8 mouse cellular contexts compared by ENCODE assay signal in genomic region chr10:42502349-42503111, GRCm38 (mm10). TPM values are rescaled to one million over a fixed set of nuclear protein-coding genes. Genes with fewer than 3 reads are reported as not detected.
A peak's percentile ranks its signal among the peaks of the same experiment; 100 is the strongest.
DNase-seq lines count a peak whose midpoint lies in the region; ATAC-seq and TF ChIP-seq lines count a peak whose summit lies in the region.

No protein-coding gene starts in this region.

- no peak for TF ChIP-seq CTCF in brain, embryonic 14.5 days (IDR thresholded peaks at IDR 0.05; ENCODE audit: borderline replicate concordance, extremely low read depth, insufficient read depth, insufficient read length)
- TF ChIP-seq CTCF in forebrain, postnatal 0 days (IDR thresholded peaks at IDR 0.05; ENCODE audit: low read depth): no peak

- H3K4me3 ChIP-seq in forebrain, postnatal 0 days (ENCODE audit: low read depth, low read length): peak overlapping the region; percentile 96
- H3K4me3 ChIP-seq in hindbrain, embryonic 16.5 days (ENCODE audit: low read length): peak overlapping the region; percentile 72

- peak overlapping the region; percentile 93 for H3K9ac ChIP-seq in forebrain, postnatal 0 days
- H3K9ac ChIP-seq in hindbrain, embryonic 16.5 days (ENCODE audit: low read depth, low read length): peak overlapping the region; percentile 79

- H3K9me3 ChIP-seq in forebrain, postnatal 0 days (ENCODE audit: low read length): no peaks in the 10 kb centered on the region
- no peaks in the 10 kb centered on the region for H3K9me3 ChIP-seq in hindbrain, embryonic 16.5 days (ENCODE audit: control insufficient read depth, low read length)

- H3K36me3 ChIP-seq in forebrain, postnatal 0 days (ENCODE audit: insufficient read depth): no peaks in the 10 kb centered on the region
- H3K36me3 ChIP-seq in hindbrain, embryonic 16.5 days (ENCODE audit: control insufficient read depth, insufficient read depth, low read length): no peaks in the 10 kb centered on the region

- peak; percentile 78 for DNase-seq in cerebellum, adult 11-12 months
- DNase-seq in cerebellum, adult 8-10 months: no peak
- DNase-seq in brain, embryonic 14.5 days (ENCODE audit: low read depth): peak; percentile 86
- DNase-seq in forebrain, postnatal 0 days: peak; percentile 71
- DNase-seq in left cerebral cortex, postnatal 14 days (ENCODE audit: low spot score in 2 of 2): peak; percentile 57 to 67
- DNase-seq in spleen, adult 12 weeks (ENCODE audit: low spot score): peak; percentile 64

- no peaks in the 10 kb centered on the region for H3K4me1 ChIP-seq in forebrain, postnatal 0 days (ENCODE audit: insufficient read depth)
- peaks cover 7% of the 10 kb centered on the region for H3K4me1 ChIP-seq in hindbrain, embryonic 16.5 days (ENCODE audit: control insufficient read depth, insufficient read depth, low read depth, low read length)

- TF ChIP-seq POLR2A in brain, embryonic 14.5 days (IDR thresholded peaks at IDR 0.05; ENCODE audit: borderline replicate concordance, extremely low read depth, insufficient read depth, insufficient read length, poor library complexity, severe bottlenecking): no peak

- H3K27ac ChIP-seq in forebrain, postnatal 0 days (ENCODE audit: low read depth, low read length): peak overlapping the region; percentile 99
- H3K27ac ChIP-seq in hindbrain, embryonic 16.5 days (ENCODE audit: low read depth, low read length): peak overlapping the region; percentile 98

- peak; percentile 27 for ATAC-seq in forebrain, postnatal 0 days
- ATAC-seq in hindbrain, embryonic 16.5 days: peak; percentile 43
- ATAC-seq in megakaryocyte progenitor cell, adult 5-6 weeks (replicated peaks; ENCODE audit: poor library complexity): peak; percentile 21

- intact Hi-C loops in left cerebral cortex, postnatal 14 days (cut with DNase I): no loop called here

- WGBS in forebrain, postnatal 0 days: 2% methylated on average over 54 of the region's 55 CpGs
- under 1% methylated on average over 52 of the region's 55 CpGs for WGBS in hindbrain, embryonic 16.5 days

- H3K4me2 ChIP-seq in forebrain, postnatal 0 days (ENCODE audit: low read depth): peak overlapping the region; percentile 56
- peak overlapping the region; percentile 83 for H3K4me2 ChIP-seq in hindbrain, embryonic 16.5 days (ENCODE audit: low read length)

- no peaks in the 10 kb centered on the region for H3K27me3 ChIP-seq in forebrain, postnatal 0 days (ENCODE audit: insufficient read depth, low read length)
- no peaks in the 10 kb centered on the region for H3K27me3 ChIP-seq in hindbrain, embryonic 16.5 days (replicated peaks; ENCODE audit: control insufficient read depth, insufficient read depth, low read length)

RNA-seq across cellular contexts. Expression of gene Snx3, which starts 0.7 kb away (rescaled TPM):
- 269 and 325 TPM in 2 replicates for polyA plus RNA-seq in brain, embryonic 14.5 days (2012; rRNA removed)
- 124 and 139 TPM in 2 replicates for total RNA-seq in forebrain, postnatal 0 days (2014; rRNA removed)
- polyA plus RNA-seq in forebrain, postnatal 0 days (2015; fragmentation: Nextera tagmentation; extraction: Ambion mirVana): 331 and 335 TPM in 2 replicates
- 339 and 365 TPM in 2 replicates for polyA plus RNA-seq in hindbrain, embryonic 16.5 days (2015; fragmentation: Nextera tagmentation; extraction: Ambion mirVana)
- 100 to 1,000 TPM; 205 to 213 TPM for total RNA-seq in left cerebral cortex, postnatal 14 days (2021)
- 274 and 286 TPM in 2 replicates for total RNA-seq in megakaryocyte progenitor cell, adult 5-6 weeks (2015)
- total RNA-seq in megakaryocyte progenitor cell, adult 5-6 weeks (2017): 104 and 114 TPM in 2 replicates

RNA-seq across cellular contexts. Expression of gene Afg1l, which starts 24.2 kb away (rescaled TPM):
- 4.4 and 4.9 TPM in 2 replicates for polyA plus RNA-seq in brain, embryonic 14.5 days (2012; rRNA removed)
- 6.8 and 9.7 TPM in 2 replicates for total RNA-seq in forebrain, postnatal 0 days (2014; rRNA removed)
- polyA plus RNA-seq in forebrain, postnatal 0 days (2015; fragmentation: Nextera tagmentation; extraction: Ambion mirVana): 5.5 and 6.9 TPM in 2 replicates
- 9.5 and 10.1 TPM in 2 replicates for polyA plus RNA-seq in hindbrain, embryonic 16.5 days (2015; fragmentation: Nextera tagmentation; extraction: Ambion mirVana)
- total RNA-seq in left cerebral cortex, postnatal 14 days (2021): 10 to 100 TPM in 1 of 2 experiments, 1 to 10 TPM in 1; 9.9 to 11.2 TPM
- 2.1 and 3.1 TPM in 2 replicates for total RNA-seq in megakaryocyte progenitor cell, adult 5-6 weeks (2015)
- total RNA-seq in megakaryocyte progenitor cell, adult 5-6 weeks (2017): 3.0 and 5.7 TPM in 2 replicates
